Mouse (Mus musculus): ENCODE measurements at regions not wholly inside any gene's neighbourhood (a gene's known extent, or its start where the extent isn't known, plus 50 kb on each side); places are given as distances from the start of the nearest gene placed in this dataset.

DNA sequence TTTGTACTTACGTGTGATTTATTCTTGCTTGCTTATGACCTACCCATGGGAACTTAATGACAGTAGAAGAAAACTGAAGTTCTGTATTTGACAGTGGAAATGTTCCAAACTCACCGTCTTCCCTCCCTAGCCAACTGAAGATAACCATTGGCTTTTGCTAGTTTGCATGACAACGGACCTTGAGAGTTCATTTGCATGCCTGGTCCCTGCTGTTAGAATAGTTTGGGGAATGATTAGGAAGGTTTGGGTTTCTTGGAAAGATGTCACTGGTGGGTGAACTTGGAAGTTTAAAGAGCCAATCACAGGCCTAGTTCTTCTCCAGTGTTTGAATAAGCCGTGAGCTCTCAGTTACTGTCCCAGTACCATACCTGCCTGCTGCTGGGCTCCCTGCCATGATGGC lies 83.1 kb upstream of the Fbxl17 start:
- TF ChIP-seq POLR2A (IDR thresholded peaks at IDR 0.05; ENCODE audit: borderline replicate concordance, extremely low read depth, insufficient read depth, insufficient read length, poor library complexity, severe bottlenecking), result no peak
- no peak for TF ChIP-seq CTCF (IDR thresholded peaks at IDR 0.05; ENCODE audit: borderline replicate concordance, extremely low read depth, insufficient read depth, insufficient read length)

All from brain, embryonic 14.5 days (tissue).